Mouse (Mus musculus): Measurements from ENCODE around the gene Dpp6. TPM values are rescaled to one million over a fixed set of nuclear protein-coding genes. Genes with fewer than 3 reads are reported as not detected.

Dpp6 gene
- polyA plus RNA-seq, 1 experiment, result 8.2 TPM

DNA sequence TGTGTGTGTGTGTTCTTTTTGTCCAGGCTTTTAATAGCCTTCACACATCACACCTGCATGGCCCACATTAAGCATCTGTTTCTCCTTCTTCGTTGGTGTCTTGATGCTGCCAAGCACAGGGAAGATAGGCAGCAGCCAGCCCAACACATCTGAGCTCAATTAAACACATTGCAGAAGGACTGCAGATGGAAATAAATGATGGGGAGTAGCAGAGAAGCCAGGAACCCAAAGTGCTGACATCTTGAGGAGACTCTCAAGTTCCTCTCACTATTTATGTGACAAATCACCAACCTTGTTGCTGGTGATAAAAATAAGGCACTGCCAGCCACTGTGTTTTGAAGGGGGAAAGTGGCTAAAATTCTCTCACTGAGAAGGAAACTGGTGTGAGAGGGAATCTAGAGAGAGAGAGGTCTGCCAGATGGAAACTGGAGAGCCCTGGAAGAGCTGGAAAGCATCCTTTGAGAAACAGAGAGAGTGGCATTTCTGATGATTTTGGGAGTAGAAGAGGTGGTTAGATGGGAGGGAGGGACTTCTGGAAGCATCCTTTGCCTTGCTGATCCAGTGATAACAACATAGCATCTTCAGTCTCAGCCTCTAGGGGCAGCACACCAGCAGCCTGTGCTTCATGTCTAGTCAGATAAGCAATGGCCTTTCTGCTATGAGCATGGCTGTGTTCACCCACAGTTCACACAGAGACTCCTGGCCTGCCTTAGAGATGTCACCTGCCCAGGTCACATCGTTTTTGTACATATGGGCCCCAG is 383.8 kb downstream of the Dpp6 start:
- no peak for DNase-seq (ENCODE audit: low read depth)

DNA sequence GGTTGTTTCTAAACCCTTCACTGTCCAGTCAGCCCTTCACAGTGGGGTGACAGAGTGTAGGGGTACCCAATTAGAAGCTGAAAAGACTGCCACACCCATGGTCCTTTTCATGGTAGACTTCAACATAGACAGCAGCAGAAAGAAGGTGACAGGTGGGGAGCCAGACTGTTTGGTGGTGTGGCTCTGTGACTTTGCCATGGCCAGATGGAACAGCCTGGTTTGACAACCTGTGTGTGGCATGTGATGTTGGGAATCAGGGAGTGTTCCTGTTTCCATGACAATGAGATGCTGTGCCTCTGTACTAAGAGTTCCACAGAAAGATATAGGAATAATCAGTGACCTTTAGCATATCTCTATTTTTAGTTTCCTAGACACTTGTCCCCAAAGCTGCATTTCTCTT is 386.1 kb downstream of the Dpp6 start:
- DNase-seq (ENCODE audit: low read depth), result no peak

DNA sequence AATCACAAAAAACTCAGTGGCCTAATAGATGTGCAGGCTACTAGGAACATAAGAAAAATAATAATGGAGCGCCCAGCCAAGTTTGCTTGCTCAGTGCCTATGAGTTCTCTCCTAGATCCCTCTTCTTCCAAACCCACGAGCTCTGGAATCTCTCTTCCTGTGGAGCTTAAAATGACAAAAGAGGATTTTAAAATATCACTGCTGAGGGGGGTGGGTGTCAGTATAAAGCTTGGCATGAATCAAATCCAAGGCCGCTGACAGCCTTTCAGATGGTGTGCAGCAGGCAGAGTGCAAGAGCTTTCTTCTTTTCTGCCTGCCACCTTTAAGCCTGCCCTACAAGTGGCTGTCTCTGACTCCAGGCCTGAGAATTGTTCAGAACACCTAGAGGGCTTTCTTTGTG is 387.7 kb downstream of the Dpp6 start:
- DNase-seq (ENCODE audit: low read depth), result no peak

DNA sequence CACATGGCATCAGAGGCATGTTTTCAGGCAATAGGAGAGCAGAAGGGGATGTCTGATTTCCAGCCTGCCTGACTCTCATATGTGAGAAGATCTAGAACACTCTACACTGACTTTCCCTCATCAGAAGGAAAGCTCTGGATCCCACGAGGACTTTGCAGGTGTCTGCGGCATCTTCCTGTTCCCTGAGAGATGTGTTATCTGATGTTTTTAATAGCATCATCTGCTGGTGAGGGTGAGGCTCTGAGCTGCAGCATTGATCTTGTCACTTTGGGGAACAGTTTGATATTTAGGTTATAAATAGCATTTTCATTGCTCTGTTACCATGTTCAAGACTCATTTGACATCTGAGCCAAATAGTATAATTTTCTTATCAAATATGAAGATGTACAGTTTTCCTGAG is 388.8 kb downstream of the Dpp6 start:
- DNase-seq (ENCODE audit: low read depth), result no peak

DNA sequence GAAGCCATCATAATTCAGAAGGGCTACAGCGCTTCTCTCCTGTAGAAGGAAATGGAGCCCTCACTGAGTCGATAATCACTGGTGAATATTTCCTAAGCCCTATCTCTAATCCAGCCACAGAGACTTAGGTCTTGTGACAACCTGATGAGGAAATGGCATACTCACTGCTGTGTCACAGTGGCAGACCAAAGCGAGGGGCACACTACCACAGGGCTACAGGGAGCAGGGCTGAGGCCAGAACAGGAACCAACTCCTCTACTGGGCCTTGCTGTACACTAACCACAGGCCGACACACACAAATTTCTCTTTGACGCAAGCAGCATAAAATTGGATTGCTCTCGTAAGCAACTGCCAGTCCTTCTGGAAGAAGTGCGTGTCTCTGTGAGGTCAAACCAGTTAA is 389.2 kb downstream of the Dpp6 start:
- DNase-seq (ENCODE audit: low read depth), result no peak

DNA sequence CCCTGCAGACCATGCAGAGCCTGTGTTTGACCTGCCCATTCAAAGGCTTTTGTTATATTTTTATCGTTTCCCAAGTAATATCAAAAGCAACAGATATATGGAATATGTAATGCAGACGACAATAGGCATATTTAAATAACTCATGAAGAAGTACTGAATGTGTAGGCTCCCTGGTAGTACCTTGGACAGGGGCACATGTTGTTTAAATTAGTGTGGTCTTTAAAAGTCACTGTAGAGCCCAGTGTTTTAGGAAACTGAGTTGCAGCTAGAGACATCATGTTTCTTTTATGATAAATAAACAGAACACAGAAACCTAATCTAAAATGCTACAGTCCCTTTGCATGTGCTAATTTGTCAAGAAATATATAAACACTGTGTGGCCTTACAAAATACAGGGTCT is 403.1 kb downstream of the Dpp6 start:
- DNase-seq (ENCODE audit: low read depth), result no peak

DNA sequence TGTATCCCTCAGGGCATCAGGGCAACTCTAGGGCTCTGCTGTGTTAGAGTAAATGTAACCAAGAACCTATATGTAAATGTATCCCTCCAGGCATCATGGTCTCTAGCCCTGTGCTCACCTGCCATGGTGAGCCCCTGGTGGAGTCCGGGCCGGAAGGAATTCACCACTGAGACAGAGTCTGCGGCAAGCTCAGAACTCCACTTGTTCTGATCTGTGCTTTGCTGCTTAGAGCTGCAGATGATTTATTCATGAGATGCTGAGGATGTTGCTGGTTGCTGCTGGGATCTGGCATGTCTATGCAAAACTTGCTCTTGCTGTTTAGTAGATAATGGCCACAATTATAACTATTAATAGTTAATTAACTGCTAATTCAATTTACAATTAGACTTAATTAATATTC is 425.1 kb downstream of the Dpp6 start:
- no peak for DNase-seq (ENCODE audit: low read depth)

DNA sequence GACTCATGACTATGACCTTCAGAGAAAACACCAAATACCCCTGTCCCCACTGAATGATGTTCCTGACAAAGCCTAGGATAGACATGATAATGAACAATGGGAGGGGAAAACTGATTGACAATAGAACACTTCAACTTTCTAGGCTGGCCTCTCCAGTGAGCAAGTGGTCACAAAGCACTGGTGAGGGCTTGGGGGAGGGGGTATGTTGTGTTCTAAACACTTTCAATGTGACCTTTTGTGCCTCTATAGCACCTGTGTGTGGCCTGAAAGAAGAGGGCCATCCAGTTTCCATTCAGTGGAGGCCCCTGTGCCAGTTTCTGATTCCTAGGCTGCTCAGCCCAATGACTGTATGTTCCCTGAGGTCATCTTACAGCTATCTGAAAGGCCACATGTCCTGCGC is 426.2 kb downstream of the Dpp6 start:
- DNase-seq (ENCODE audit: low read depth), result no peak

DNA sequence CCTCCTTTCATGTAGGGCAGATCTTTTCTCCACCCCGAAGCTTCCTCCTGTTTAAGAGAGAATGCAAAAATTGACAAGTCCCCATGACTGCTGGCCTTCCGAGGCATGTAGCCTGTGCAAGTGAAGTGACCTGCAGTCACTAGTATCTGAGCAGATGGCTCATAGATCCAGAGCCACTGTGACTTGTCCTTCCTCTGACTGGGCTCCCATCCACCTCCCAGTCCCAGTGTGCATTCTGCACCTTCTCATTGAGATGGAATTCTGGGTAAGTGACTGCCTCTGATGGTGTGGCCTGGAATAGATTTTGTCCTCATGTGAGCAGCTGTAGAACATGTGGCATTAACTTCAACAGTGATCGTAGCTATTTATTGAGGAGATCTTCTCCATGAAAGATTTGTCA is 430.8 kb downstream of the Dpp6 start:
- DNase-seq (ENCODE audit: low read depth), result no peak

DNA sequence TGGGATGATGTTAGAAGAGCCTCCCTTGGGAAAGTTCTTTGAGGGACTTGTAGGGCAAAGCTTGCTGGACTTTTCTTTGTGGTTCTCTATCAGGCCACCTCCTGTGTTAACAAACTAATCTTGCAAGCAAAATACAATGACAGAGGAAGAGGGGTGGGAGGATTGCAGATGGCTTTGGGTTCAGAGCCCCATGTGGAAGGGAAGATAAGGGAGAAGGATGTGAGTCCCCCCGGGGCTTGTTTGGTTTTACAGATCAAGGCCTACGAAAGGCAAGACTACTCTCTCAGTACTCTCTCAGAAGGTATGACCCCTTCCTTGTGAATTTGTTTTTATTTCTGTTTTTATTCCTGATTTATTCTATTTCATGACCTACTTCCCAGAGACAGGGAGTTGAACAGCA is 431.7 kb downstream of the Dpp6 start:
- no peak for DNase-seq (ENCODE audit: low read depth)

DNA sequence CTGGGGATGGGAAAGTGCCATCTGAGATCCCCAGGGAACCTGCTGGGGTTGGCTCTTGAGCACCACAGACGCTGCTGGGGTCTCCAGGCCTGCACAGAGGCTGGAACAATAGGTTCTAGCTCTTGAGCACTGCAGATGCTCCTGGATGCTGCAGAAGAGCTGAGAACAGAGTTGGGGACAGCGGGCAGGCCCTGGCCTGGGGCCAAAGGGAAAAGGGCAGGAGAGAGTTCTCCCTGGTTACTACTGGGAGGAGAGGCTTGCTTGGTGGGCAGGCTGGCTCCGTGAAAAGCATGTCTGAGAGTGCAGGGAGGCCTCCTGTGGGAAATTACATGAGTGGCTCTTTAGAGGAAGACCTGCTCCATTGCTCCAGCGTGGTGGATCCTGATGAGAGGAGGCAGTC is 432.9 kb downstream of the Dpp6 start:
- DNase-seq (ENCODE audit: low read depth), result no peak

DNA sequence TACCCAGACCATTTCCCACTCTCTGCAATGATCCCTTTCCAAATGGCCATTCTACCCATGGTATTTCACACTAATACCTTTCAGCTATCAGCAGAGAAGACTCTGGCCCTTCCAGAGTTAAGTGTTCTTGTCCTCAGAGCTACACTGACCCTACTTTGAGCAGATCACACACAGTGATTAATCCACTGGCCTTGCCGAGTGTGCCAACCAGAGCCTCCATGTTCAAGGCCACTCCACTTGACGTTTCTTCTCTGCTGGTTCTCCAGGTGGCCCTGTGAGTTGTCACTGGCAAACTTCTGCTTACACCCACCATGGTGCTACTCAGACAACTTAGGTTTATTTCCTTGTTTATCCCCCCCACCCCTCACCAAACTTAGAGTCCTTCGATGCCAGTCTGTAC is 433.9 kb downstream of the Dpp6 start:
- DNase-seq (ENCODE audit: low read depth), result no peak

DNA sequence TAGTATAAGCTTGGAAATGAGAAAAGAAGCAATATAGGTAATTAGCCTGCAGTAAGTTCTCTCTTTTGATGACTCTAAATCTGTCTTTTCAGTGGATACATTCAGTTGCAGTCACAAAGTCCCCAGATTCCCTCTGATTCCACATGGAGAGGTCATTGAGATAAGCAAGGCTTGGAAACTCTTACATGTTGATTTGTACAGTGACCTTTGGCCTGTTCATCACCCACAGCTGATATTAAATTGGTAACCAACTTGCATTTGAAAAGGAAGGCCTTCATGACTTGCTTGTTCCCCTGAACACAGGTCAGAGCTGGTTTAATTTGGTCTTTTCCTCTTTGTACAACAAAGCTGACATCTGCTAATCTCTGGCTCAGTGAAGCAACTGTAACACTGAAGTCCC is 434.4 kb downstream of the Dpp6 start:
- no peak for DNase-seq (ENCODE audit: low read depth)

DNA sequence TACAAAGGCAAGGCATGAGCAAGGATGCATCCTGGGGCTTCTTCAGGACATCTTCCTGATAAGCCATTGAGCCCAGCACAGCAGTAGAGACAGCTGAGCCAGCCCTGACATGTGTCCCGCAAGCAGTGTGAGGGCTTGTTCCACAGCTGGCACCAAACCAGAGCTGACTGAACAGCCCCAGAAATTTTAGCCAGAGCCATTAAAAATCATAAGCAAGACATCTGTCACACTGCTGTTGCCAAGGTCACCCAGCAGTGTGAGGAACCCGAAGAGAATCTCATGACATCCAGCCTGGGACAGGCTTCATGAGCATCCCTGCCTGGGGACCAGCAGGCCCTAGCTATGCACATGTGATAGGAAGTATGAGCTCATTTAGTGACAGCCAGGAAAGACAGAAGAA is 438.2 kb downstream of the Dpp6 start:
- DNase-seq (ENCODE audit: low read depth), result no peak

DNA sequence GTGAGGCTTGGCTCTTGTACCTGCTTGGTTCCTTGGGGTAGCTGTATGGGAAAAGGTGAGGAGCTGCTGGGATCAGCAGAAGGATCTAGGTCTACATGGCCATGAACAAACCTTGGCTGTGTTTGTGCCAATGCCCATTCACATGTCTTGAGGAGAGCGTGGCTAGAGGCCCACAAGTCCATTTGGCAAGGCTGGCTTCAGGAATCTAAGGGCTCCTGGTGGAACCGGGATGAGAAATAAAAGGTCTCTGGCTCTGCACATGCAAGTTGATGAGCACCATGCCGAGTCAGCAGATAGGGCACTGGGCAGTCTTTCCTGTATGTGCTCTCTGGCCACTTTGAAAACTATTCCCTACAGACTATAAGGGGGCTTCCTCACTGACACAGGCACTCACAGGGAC is 441.6 kb downstream of the Dpp6 start:
- DNase-seq (ENCODE audit: low read depth), result no peak

DNA sequence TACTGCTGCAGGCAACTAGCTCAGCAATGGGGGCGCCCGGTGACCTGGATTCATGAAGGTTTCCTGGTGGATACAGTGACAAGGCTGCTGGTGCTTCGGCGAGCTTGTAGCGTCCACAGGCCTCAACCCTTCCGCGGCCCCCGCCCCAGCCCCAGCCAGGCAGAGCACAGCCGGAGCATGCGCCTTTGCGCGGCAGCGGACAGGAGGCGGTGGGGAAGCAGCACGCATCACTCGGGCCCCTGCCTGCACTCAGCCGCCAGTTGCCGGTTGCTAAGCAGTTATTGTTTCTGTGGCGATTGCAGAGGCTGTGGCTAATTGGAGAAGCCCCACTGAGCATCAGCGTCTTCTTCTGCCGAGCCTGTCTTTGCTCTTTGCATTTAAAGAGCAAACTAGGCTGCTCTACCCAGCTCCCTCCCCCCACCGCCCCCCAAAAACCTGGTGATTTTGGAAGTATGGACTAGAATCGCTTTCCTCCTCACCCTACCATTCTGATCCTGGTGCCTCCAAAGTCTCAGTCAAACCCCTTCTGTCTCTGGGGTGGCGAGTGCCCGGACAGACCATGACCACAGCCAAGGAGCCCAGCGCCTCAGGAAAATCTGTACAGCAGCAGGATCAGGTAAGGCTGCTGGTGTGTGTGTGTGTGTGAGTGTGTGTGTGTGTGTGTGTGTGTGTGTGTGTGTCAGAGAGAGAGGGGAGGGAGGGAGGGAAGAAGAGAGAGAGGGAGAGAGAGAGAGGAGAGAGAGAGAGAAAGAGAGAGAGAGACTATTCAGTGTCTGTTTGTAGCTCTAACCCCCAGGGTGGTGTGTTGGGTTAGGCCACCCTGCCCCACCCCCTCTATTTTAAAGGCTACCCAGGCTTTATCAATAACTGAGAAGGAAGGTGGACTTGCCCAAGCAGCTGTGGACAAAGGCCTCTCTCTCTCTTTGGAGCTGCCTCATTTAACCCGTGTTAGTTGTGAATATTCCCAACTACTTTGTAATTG is 445.0 kb downstream of the Dpp6 start:
- DNase-seq (ENCODE audit: low read depth), result no peak

DNA sequence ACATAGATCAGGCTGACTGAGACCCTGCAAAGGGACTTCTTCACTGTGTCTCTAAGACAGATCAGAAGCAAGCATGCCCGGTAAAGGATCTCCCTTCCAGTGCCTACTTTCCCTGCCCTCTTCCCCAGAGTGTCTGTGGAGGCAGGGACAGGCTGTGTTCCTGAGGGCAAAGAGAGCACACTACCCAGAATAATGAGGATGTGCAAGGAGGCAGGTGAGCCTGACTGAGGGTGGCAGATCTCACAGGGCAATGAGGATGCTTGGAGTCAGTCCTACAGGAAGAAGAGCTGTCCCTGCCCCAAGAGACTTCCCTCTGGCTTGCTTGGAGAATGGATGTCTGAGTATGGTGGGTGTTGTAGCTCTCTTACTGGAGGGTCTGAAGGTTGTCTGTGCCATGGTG is 445.7 kb downstream of the Dpp6 start:
- DNase-seq (ENCODE audit: low read depth), result no peak

DNA sequence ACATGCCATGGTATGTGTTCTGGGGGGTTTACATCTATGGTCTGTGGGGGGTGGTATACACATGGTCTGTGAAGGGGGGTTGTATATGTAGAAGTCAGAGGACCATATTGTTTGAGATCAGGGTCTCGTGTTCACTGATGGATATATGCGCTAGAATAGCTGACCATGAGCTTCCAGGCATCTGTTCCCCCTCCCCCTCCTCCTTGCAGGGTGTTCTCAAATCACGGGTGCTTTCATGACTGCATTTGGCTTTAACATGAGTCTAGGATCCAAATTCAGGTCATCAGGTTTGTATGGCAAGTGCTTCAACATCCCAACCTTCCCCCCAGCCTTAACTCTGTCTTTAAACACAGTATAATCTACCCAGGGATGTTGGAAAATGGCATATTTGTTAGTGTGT is 448.3 kb downstream of the Dpp6 start:
- DNase-seq (ENCODE audit: low read depth), result no peak

DNA sequence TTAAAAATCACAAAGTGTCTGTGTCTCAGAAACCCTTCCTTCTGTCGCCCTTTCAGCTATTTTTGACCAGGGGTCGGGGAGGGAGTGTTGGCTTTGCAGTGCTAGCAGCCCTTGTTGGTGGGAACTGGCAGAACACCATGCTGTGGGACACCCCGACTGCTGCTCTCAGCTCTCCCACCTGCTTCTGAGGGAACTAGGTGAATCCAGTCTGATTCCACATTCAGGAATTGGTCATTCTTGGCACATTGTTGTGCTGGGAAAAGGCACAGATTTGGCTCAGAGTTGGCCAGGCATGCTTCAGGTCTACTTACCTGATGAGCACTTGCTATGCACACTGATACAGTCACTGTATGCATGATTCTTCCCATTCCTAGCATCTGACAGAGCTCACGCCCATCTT is 454.3 kb downstream of the Dpp6 start:
- no peak for DNase-seq (ENCODE audit: low read depth)

DNA sequence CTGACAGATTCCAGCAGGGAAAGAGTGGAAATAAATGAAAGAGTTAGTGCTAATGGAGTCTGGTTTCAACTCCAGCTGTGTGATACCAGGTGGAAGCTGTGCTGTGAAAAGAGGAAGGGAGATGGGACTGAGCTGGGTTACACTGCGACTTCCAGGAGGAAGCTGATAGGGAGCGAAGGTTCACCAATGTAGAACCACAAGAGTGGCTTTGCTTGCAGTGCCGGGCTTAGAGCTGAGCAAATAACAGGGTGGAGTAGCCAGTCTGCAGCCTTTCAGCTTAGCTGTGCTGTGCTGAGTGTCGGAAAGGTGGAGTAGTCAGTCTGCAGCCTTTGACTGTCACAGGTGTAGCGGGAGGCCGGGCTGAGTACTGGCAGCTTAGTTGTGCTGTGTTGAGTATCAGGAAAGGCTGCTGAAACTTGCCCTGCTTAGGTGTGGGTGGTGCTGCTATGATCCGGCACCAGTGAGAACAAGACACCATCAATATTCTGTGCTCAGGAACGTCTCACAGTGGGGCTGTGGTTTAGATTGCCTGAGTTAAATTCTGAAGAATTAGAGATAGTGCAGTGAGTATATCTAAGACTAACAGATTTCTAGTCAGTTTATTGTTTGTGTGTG is 457.9 kb downstream of the Dpp6 start:
- DNase-seq (ENCODE audit: low read depth), result no peak

DNA sequence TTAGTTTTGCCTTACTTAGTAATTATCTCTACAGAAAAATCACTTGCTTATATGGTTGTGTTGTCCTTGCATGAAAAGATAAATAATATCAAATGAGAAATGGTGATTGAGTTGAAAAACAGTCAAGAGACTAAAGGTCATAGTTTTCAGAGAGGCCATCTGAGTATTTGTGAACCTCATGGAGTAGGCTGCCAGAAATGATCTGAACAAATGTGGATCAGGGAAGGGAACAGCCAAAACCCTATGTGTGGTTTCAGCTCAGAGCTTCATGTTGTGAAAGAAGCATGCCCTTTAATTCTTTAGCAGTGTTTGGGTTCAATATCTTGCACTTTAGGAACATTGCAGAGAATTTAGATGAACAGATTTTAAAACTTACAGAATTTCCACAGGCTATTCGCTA is 458.9 kb downstream of the Dpp6 start:
- DNase-seq (ENCODE audit: low read depth), result no peak

DNA sequence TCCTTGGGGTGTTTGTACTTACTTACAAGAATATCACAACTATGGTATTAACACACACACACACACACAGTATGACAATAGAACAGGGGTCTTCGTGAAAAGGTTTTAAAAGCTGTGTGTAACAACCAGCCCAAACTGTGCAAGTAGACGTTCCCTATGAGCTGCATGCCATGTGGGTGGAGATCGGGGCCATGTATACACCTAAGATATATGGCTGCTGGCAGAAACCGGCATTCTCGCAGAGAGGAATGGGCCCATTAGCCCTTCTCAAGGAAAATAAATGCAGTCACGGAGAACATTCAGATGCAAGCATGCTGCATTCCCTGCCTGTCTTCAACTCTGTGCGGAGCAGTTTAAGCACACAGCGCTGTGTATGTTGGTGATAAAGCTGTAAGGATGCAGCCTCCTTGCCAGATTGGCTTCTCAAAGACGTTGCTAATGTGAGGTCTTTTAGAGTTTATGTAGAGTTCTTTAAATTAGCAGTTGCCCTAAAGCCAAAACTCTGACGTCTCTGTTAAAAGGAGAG is 461.2 kb downstream of the Dpp6 start:
- DNase-seq (ENCODE audit: low read depth), result no peak

DNA sequence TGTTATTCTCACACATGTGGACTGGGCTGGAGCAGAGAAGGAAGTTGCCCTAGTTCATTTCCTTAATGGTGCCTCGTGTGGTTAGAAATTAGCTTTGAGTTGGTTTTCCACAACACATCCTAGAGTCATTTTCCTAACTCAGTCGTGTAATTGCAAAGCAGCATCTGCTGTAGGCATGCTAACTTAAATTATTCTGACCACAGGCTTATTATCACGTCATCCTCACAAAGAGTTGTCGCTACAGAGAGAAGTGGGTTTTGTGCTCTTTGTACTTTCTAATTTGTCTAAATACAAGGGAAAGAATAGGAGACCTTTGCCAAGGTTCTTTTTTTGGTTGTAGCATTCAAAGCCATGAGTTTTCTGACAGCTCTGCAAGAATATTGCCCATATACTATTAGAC is 469.9 kb downstream of the Dpp6 start:
- no peak for DNase-seq (ENCODE audit: low read depth)

All from gonadal fat pad, adult 2 months (tissue).